Mouse (Mus musculus) testis, postnatal 10 days (tissue): ENCODE results near the gene Carm1.
"Not testable (repeated sequence)": the region's sequence is repeated elsewhere in the genome, so short reads cannot be mapped to it uniquely, and the experiment has no call there.

Source experiments
- DNase-seq: peaks from one replicate; pipeline ENCODE4 v3.0.0; 2021; ENCODE audit warnings: low spot score

Gene Carm1

DNA sequence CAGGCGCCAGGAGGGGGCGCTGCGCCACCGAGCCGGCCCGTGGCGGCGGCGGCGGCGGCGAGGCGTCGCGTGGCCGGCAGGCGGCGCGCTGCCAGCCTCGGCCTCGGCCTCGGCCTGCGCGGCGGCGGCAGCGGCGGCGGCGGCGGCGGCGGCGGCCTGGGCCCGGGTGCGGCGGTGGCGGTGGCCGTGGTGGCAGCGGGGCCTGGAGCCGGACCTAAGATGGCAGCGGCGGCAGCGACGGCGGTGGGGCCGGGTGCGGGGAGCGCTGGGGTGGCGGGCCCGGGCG, at the start of gene Carm1:
Carm1 (plus strand) TSS at position 106 of the 286 bp plus-strand sequence.
- no peak for DNase-seq

- no peak for DNase-seq
Observed at GRCm38 (mm10) chr9:21497050-21497542, 49.6 kb upstream of the Carm1 start.

DNA sequence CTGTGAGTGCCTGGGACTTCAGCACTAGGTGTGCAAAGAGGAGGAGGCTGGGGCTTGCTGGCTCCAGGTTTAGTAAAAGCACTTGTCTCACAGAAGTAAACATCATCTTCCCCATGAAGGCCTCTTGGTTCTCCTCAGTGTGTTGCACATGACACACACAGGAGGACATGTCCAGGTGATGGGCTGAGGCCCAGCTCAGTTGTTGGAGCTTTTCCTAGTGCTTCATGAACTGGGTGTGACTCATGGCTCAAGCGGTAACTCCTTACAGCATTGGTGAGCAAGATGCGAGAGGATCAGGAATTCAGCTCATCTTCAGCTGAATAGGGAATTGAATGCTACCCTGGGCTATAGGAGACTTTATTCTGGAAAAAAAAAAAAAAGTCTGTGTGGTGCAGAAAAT, 49.0 kb upstream of the Carm1 start:
- DNase-seq = no peak

DNA sequence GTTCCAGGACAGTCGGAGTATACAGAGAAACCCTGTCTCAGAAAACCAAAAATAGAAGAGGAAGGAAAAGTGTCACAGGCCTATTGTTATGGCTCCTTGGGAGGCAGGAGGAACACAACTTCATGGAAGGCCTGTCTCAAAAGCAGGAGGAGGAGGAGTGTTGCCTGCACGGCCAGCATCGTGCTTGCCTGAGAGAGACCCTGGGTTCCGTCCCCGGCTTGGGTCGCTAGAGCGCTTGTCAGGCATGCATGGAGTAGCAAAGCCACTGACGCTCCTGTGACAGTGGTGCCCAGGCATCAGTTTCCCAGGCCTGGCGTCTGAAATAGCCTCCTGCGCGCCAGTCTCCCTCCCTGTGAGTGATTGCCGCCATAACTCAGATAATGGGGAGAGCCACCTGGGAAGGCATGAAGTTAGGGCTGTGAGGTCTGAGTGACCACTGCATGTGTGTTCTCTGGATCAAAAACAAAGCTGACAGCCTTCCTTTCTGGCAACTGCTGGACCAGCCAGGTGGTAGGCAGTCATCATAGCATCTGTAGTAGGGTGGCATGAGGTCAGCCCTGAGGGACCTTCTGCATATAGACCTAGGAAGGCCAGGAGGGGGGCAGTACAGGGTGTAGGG, 48.3 kb upstream of the Carm1 start:
- no peak for DNase-seq

DNA sequence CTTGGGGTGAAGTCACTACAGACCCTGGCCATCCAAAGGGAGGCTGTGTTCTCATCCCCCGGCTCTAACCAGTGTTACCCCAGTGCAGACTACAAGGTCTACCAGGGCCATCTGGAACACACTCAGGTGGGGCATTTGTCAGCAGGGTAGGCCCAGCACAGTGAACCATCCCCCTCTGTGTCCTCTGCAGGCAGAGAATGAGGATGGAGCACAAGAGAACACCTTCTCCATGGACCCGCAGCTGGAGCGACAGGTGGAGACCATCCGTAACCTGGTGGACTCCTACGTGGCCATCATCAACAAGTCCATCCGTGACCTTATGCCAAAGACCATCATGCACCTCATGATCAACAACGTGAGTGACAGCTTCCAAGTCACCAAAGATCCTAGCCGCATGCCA, 43.3 kb upstream of the Carm1 start:
- DNase-seq = no peak

GRCm38 (mm10) chr9:21505767-21506166, 40.9 kb upstream of the Carm1 start:
- no peak for DNase-seq

DNA sequence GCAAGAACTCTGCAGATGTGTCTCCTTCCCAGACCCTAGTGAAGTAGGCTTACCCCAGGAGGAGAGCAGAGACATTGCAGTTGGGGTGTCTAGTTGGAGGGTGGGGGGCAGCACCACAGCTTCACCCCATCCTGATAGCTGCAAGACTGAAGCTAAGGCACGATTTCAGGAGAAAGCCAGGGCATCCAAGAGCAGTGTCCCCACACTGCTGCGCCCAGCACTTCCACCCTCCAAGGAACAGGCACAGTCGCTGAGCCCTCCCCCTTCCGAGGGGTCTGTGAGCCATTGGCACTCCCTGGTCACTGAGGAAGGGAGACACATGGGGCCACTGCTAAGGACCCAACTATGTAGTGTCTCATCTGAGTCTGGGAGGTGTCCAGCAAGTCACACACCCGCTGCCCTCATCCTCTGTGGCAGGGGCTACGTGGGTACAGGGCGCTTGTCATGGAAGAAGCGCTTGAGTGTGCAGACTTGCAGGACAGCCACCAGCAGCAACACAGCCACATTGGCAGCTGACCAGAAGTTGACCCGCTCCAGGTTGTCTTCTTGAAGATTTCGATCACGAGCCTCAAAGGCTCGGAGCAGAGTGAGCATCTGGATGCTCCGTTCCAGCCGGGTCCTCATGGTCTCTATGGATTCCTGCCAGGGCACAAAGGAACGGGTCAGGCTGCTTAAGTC, 38.8 kb upstream of the Carm1 start:
- DNase-seq = no peak

DNA sequence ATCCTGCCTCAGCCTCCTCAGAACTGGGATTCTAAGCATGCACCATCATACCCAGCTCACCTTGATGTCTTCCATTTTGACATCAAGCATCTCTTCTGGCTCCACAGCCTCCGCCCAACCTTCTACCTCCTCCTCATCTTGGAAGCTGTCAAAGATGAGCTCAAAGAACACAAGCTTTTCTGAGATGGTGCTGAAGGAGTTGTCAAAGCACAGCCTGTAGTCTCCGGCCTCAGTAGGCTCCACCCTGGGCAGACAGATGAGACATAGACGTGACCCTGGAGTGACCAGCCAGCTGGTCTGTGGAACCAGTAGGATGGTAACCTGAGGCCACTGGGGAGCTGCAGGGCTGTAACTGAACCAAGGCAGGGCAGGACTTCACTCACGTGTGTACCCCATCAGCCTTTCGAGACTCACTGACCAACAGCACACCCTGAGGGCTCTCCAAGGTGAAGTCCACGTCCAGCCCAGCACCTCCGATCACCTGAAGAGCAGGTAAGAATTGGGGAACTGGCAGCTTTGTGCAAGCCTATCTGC, 37.8 kb upstream of the Carm1 start:
- no peak for DNase-seq

GRCm38 (mm10) chr9:21509772-21510688, 36.7 kb upstream of the Carm1 start, which contains the start of gene Tmed1:
Gene Tmed1, minus strand, starts transcription at chr9:21510252.
- DNase-seq = peak; percentile 98

GRCm38 (mm10) chr9:21510689-21511015, 36.0 kb upstream of the Carm1 start:
- DNase-seq = no peak

- DNase-seq = no peak
Observed at GRCm38 (mm10) chr9:21511052-21511451, 35.6 kb upstream of the Carm1 start.

- no peak for DNase-seq
Observed at GRCm38 (mm10) chr9:21513466-21513865, 33.2 kb upstream of the Carm1 start.

DNA sequence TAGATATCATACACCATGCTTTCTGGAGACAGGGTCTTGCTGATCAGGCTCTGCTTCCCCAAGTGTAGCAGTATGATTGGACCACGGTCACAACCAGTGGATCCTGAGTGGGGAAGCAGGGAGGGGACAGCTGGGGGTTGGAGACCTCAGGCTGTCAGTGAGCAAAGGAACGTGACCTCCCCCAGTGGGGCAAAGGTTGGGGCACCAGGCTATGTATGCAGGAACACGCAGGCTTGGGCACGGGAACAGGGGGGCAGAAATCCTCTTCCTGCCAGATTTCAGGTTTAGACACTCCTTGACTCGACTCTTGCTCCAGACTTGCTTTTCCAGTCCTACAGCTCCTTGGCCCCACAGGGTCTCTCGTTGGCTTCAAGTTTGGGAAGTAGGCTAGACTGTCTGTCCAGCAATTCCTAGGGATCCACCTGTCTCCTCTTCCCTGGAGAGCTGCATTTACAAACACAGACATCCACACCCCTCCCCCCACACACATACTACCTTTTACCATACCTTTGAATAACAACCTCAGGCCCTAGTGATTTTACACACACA, 28.7 kb upstream of the Carm1 start:
- no peak for DNase-seq

GRCm38 (mm10) chr9:21518690-21519089, 28.0 kb upstream of the Carm1 start:
- DNase-seq = not testable (repeated sequence)

DNA sequence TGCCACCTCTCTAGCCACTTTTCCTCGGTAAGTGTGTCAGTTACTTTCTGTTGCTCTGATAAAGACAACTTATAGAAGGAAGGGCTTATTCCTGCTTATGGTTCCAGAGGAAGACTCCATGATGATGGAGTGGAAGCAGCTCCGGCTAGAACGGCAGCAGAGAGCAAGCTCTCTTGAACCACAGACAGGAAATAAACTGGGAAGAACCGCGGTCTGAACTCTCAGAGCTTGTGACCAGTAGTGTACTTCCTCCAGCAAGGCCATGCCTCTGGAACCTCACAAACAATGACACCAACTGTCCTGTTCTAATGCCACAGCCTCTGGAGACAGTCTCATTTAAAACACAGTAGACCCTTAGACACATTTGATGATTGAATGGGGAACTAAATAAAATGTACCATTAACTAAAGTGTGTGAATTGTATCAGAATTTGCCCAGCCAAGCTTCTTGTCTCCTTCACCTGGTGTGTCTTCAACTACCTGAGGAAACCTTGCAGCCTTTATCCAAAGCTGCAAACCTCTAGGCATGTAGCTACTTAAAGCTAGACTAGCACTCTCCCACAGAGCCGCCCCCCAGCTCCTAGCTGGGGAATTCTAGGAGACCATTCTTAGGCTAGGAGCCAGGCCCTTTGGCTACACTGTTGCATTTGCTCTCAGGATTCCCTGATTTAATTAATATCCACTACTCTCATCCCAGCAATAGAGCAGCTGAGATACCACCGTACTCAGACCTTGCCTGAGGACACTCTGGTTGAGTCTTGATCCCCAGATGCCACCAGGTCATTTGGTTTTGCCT, 21.4 kb upstream of the Carm1 start:
- peak; percentile 67 for DNase-seq

DNA sequence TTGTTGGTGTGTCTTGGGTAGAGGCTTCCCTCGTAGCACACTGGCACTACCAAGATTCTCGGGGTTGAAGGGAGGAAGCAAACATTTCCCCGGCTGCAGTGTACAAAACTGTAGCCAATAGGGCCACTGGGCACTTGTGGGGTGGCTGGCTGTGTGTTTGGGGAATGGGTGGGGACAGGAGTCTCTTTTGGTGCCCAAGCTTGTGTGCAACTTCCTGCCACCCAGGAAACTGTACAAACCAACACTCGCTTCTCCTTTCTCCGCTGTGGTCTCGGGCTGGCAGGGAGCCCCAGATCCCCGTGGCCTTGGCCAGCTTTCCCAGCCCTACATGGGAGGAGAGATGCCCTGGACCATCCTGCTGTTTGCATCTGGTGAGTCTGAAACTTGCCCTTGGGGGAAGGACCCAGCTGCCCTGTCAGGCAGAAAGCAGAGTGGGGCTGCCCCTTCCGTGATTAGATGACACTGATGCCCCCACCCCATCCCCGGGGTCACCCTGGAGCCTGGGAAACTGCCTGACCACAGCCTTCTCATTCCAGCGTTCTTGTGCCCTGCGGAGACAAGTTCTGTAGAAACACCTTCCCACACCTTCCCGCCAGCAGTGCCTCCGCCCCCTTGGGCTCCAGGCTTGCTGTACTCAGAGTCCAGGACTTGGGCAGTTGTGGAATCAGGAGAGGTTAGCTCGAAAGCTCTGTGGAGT, 20.6 kb upstream of the Carm1 start, which contains the start of gene AB124611:
AB124611 (plus strand) TSS at position 240 of the 697 bp plus-strand sequence.
- DNase-seq = peak; percentile 66

- DNase-seq = no peak
Observed at GRCm38 (mm10) chr9:21526634-21526944, 20.1 kb upstream of the Carm1 start.

DNA sequence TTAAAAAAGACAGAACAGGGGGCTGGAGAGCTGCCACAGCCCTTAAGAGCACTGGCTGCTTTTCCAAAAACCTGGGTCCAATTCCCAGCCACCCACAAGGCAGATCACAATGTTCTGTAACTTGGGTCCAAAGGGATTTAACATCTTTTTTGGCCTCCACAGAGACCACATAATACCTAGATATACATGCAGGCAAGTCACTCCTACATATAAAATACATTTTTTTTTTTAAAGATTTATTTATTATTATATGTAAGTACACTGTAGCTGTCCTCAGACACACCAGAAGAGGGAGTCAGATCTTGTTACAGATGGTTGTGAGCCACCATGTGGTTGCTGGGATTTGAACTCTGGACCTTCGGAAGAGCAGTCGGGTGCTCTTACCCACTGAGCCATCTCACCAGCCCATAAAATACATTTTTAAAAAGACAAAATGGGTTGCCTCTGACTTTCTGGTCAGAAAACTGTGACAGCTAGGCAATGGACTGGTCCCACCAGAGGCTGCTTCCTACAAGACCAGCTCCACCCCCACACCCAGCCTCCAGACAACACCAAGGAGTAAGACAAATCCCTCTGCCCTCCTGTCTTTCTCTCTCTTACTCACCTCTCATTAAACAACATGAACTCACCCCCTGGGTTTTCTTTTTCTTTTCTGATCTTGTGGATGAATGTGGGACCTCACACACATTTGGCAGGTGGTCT, 19.4 kb upstream of the Carm1 start:
- DNase-seq = no peak

GRCm38 (mm10) chr9:21527917-21528324, 18.8 kb upstream of the Carm1 start:
- no peak for DNase-seq

DNA sequence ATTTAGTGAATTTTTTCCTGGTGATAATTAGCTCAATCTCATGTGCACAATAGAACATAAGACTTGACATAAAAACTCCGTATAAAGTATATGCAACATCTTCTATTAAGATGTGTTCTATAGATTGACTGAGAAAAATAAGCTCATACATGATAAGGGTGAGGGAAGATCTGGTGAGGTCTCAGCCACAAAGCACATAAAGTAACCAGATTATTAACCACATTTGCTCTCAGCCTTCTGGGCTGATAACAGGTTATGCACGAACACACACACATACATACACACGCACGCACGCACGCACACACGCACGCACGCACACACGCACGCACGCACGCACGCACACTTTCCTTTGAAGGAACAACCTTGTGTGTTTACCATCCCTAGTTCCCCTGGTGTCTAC, 10.2 kb upstream of the Carm1 start:
- DNase-seq = no peak
